Mouse (Mus musculus) limb, embryonic 14.5 days (tissue): ENCODE results near the gene Slc6a9. TPM values are rescaled to one million over a fixed set of nuclear protein-coding genes. Genes with fewer than 3 reads are reported as not detected.

Experiments used
- ATAC-seq: fragments of 200-750 bp; cut with Nextera tagmentation; 2 replicates; pipeline ENCODE4 v1.8.0; 2017; ENCODE audit warnings: low read depth, moderate number of reproducible peaks, moderate TSS enrichment; ENCODE audit not compliant: low FRiP score
- DNase-seq: peaks from one replicate; pipeline ENCODE4 v3.0.0-alpha.2; 2015; ENCODE audit warnings: low spot score
- H3K27ac ChIP-seq: fragments of 300-500 bp; sonication (generic); replicated peaks from 2 replicates; pipeline ENCODE4 v1.5.1; 2014; ENCODE audit warnings: low read depth, mild to moderate bottlenecking, low read length, moderate library complexity, mixed read lengths
- H3K27me3 ChIP-seq: fragments of 300-500 bp; sonication (generic); 2 replicates; pipeline ENCODE4 v1.6.1; 2014; ENCODE audit warnings: low read length, mixed read lengths; ENCODE audit not compliant: control insufficient read depth, insufficient read depth
- H3K36me3 ChIP-seq: fragments of 300-500 bp; sonication (generic); 2 replicates; pipeline ENCODE4 v1.6.1; 2014; ENCODE audit warnings: mild to moderate bottlenecking, low read length, moderate library complexity, mixed read lengths; ENCODE audit not compliant: control insufficient read depth, insufficient read depth
- H3K4me1 ChIP-seq: fragments of 300-500 bp; sonication (generic); 2 replicates; pipeline ENCODE4 v1.6.1; 2014; ENCODE audit warnings: antibody characterized with exemption, low read length, mixed read lengths; ENCODE audit not compliant: control insufficient read depth, insufficient read depth
- H3K4me2 ChIP-seq: fragments of 300-500 bp; sonication (generic); replicated peaks from 2 replicates; pipeline ENCODE4 v1.6.1; 2014; ENCODE audit warnings: low read depth, mild to moderate bottlenecking, low read length, moderate library complexity; ENCODE audit not compliant: severe bottlenecking
- H3K4me3 ChIP-seq: fragments of 300-500 bp; sonication (generic); replicated peaks from 2 replicates; pipeline ENCODE4 v1.5.1; 2014; ENCODE audit warnings: low read length
- H3K9ac ChIP-seq: fragments of 300-500 bp; sonication (generic); 2 replicates; pipeline ENCODE4 v1.6.1; 2014; ENCODE audit warnings: mild to moderate bottlenecking, low read depth, low read length, moderate library complexity; ENCODE audit not compliant: severe bottlenecking
- H3K9me3 ChIP-seq: fragments of 300-500 bp; sonication (generic); 2 replicates; pipeline ENCODE4 v1.6.1; 2016; ENCODE audit warnings: low read length; ENCODE audit not compliant: control insufficient read depth
- POLR2A ChIP-seq: fragments of 200-500 bp; IDR thresholded peaks from 2 replicates; pipeline ENCODE4 v1.8.0; 2012; ENCODE audit warnings: inconsistent platforms, mild to moderate bottlenecking, moderate library complexity, borderline replicate concordance; ENCODE audit not compliant: insufficient read depth, insufficient read length; ENCODE audit errors: extremely low read depth
- WGBS: fragments of 180-500 bp; shearing (Covaris S2); extraction: QIAGEN DNeasy Blood & Tissue Kit; methylation state at CpG from one replicate; pipeline ENCODE4 v1.1.7; 2014; 5-methylcytosine and 5-hydroxymethylcytosine counted together
- polyA plus RNA-seq, 2 experiments: library from polyadenylated mRNA; depleted of rRNA in 1 of 2; stranded (reverse) in 1 of 2; unstranded in 1 of 2; fragments of >200 nt; fragmentation: Nextera tagmentation in 1 of 2; extraction: Ambion mirVana in 1 of 2; gene quantifications; 2 replicates each; pipeline versions ENCODE4 v1.2.1 to v1.2.3; 2012 to 2014

The Slc6a9 gene
- polyA plus RNA-seq, 2 experiments: 9.7 to 30.1 TPM

- Histone ChIP-seq H3K9me3 (no peaks in the 10 kb centered on the region), H3K4me1 (no peaks in the 10 kb centered on the region), H3K27ac (no peak overlapping the region), H3K27me3 (no peaks in the 10 kb centered on the region), H3K9ac (no peak overlapping the region), H3K4me3 (no peak overlapping the region), H3K36me3 (peaks cover 16% of the 10 kb centered on the region), H3K4me2 (no peak overlapping the region)
- ATAC-seq (no peak), DNase-seq (no peak)
- 85% methylated on average over 10 of the region's 10 CpGs for WGBS
- TF ChIP-seq POLR2A: no peak
These were observed 18.0 kb downstream of the Slc6a9 start for GRCm38 (mm10) chr4:117852152-117852868.

GRCm38 (mm10) chr4:117855146-117855545, 20.8 kb downstream of the Slc6a9 start:
- H3K4me3 ChIP-seq: no peak overlapping the region
- H3K27me3 ChIP-seq: no peaks in the 10 kb centered on the region
- no peak for TF ChIP-seq POLR2A
- no peaks in the 10 kb centered on the region for H3K4me1 ChIP-seq
- ATAC-seq (no peak), DNase-seq (no peak)
- no peak overlapping the region for H3K4me2 ChIP-seq
- no peak overlapping the region for H3K9ac ChIP-seq
- H3K27ac ChIP-seq: no peak overlapping the region
- H3K9me3 ChIP-seq: no peaks in the 10 kb centered on the region
- 69% methylated on average over 9 of the region's 9 CpGs for WGBS
- peaks cover 15% of the 10 kb centered on the region for H3K36me3 ChIP-seq

- ATAC-seq: no peak
- H3K4me1 ChIP-seq: no peaks in the 10 kb centered on the region
- H3K36me3 ChIP-seq: peaks cover 15% of the 10 kb centered on the region
- H3K4me3 ChIP-seq: no peak overlapping the region
- no peak for TF ChIP-seq POLR2A
- H3K27ac ChIP-seq: no peak overlapping the region
- H3K9me3 ChIP-seq: no peaks in the 10 kb centered on the region
- no peaks in the 10 kb centered on the region for H3K27me3 ChIP-seq
- 74% methylated on average over 3 of the region's 3 CpGs for WGBS
- DNase-seq: no peak
- H3K9ac ChIP-seq: no peak overlapping the region
- H3K4me2 ChIP-seq: no peak overlapping the region
These were observed 24.5 kb downstream of the Slc6a9 start for GRCm38 (mm10) chr4:117858794-117859193.

- 81% methylated on average over 9 of the region's 9 CpGs for WGBS
- no peak for TF ChIP-seq POLR2A
- H3K4me2 ChIP-seq: no peak overlapping the region
These were observed 26.3 kb downstream of the Slc6a9 start for GRCm38 (mm10) chr4:117860570-117860969.

GRCm38 (mm10) chr4:117862823-117863222, 28.5 kb downstream of the Slc6a9 start:
- Histone ChIP-seq H3K9me3 (no peaks in the 10 kb centered on the region), H3K27me3 (no peaks in the 10 kb centered on the region), H3K9ac (no peak overlapping the region), H3K4me3 (no peak overlapping the region), H3K4me1 (peaks cover 9% of the 10 kb centered on the region; the same call in 1 of the 2 replicates), H3K27ac (no peak overlapping the region), H3K36me3 (0 out of 2 replicates have a peak, but pooled peaks cover 6% of the 10 kb centered on the region), H3K4me2 (no peak overlapping the region)
- DNase-seq: no peak
- WGBS: 39% methylated on average over 4 of the region's 4 CpGs
- no peak for TF ChIP-seq POLR2A
- ATAC-seq: no peak

More at GRCm38 (mm10) chr4:117860570-117860969, 26.3 kb downstream of the Slc6a9 start:
- Histone ChIP-seq H3K27me3 (no peaks in the 10 kb centered on the region), H3K9me3 (no peaks in the 10 kb centered on the region), H3K9ac (no peak overlapping the region), H3K36me3 (peaks cover 19% of the 10 kb centered on the region), H3K27ac (no peak overlapping the region), H3K4me3 (no peak overlapping the region), H3K4me1 (no peaks in the 10 kb centered on the region)
- no peak for DNase-seq
- ATAC-seq: no peak

GRCm38 (mm10) chr4:117866083-117866482, 31.8 kb downstream of the Slc6a9 start:
- Histone ChIP-seq H3K36me3 (0 out of 2 replicates have a peak, but pooled peaks cover 4% of the 10 kb centered on the region), H3K9me3 (no peaks in the 10 kb centered on the region), H3K4me2 (no peak overlapping the region), H3K9ac (no peak overlapping the region), H3K4me3 (no peak overlapping the region), H3K27ac (no peak overlapping the region), H3K27me3 (no peaks in the 10 kb centered on the region), H3K4me1 (peaks cover 12% of the 10 kb centered on the region; the same call in 1 of the 2 replicates)
- WGBS: 55% methylated on average over 9 of the region's 9 CpGs
- ATAC-seq: no peak
- DNase-seq: no peak
- no peak for TF ChIP-seq POLR2A
